Mouse (Mus musculus) gastrocnemius, adult 2 months (tissue): ENCODE results near the gene Aqp12. TPM values are rescaled to one million over a fixed set of nuclear protein-coding genes. Genes with fewer than 3 reads are reported as not detected.

Experiments
- DNase-seq: peaks from one replicate; pipeline ENCODE4 v3.0.0; 2022
- H3K27ac ChIP-seq: fragments of 200-600 bp; 2 replicates; pipeline ENCODE4 v1.8.1; 2022; ENCODE audit warnings: mild to moderate bottlenecking
- H3K4me3 ChIP-seq: fragments of 200-600 bp; 2 replicates; pipeline ENCODE4 v1.8.1; 2022; ENCODE audit warnings: mild to moderate bottlenecking, moderate library complexity
- CTCF ChIP-seq: fragments of 200-600 bp; IDR thresholded peaks from 2 replicates; pipeline ENCODE4 v1.8.1; 2022; ENCODE audit warnings: antibody characterized with exemption, mild to moderate bottlenecking, moderate library complexity
- intact Hi-C: fragments of 180-260 bp; cut with DNase I; formaldehyde crosslinking; loops from one replicate; pipeline ENCODE4 v1.15.1; 2025
- total RNA-seq, 2 experiments: library from RNA; stranded (reverse); gene quantifications; 2 replicates each; pipeline ENCODE4 v1.2.3; 2021

Aqp12 gene
- total RNA-seq, 2 experiments from 2014 or later, result not detected

DNA sequence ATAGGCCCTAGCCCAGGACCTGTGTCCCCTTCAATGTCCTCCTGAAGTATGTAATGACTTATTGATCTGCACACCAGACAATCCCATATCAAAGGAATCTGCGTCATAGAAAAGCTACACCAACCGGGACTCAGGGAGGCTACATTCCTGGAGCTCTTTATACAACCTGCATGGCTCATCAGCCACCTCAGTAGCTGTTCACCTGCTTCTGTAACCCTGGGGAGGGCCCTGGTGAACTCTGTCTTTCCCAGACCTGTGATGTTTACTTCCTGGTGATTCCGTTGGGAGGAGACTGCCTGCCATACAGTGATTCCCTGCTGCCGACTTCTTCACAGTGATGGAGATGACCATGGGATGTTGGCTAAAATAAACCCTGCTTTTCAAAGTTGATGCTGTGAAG is 17.2 kb upstream of the Aqp12 start:
- intact Hi-C loops, result no loop called here

DNA sequence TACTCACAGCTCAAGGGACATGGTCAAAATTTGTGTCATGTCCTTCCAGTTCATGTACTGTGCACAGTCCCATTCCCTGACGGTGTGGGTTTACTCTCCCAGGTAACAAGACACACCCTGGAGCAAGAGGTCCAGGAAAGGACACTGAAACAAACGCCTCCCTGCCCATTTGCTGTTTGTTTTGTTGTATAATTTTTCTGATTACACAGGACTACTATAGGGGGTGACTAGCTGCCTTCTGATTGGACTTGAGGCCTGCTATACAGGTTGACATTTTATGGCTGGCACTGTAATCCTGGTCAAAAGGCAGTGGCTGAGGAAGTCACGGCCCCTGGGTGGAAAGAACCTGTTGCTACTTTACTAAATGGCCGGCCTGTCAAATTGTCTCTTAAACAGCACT is 16.2 kb upstream of the Aqp12 start:
- Histone ChIP-seq H3K4me3 (no peak overlapping the region), H3K27ac (no peak overlapping the region)
- intact Hi-C loops, result no loop called here
- TF ChIP-seq CTCF, result no peak
- no peak for DNase-seq

More for the DNA sequence above, 17.2 kb upstream of the Aqp12 start:
- no peak for TF ChIP-seq CTCF
- no peak overlapping the region for H3K4me3 ChIP-seq
- no peak for DNase-seq
- no peak overlapping the region for H3K27ac ChIP-seq

DNA sequence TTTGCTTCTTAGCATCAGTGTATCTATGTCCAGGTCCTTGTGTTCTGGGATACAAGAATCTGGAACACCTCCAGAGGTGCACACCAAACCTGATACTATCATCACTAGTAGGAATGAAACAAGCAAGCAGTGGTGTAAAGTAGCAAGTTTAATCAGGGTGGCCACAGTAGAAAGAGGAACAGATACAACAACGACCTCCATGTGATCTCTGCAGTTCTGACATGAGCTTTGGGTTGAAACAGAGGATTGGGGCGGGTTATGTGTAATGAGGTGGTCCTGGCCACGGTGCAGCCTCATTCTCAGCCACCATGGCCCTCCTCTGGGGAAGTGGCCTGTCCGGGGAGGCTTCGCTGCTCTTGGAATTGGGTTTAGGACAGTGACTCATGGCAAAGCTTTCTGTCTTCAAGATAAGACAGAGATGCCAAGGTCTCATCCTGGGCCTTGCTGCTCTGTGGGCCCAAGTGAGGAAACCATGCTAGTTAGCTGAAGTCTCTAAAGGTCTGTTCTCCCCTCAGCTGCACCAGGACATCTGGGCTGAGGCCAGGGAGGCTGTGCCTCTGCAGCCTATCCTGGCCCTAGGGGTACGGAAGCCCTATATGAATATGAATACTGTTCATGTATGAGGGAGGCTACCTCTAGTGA is 13.8 kb upstream of the Aqp12 start:
- Histone ChIP-seq H3K4me3 (no peak overlapping the region), H3K27ac (no peak overlapping the region)
- TF ChIP-seq CTCF, result no peak
- no peak for DNase-seq
- intact Hi-C loops, result no loop called here

- intact Hi-C loops, result no loop called here
- Histone ChIP-seq H3K4me3 (no peak overlapping the region), H3K27ac (no peak overlapping the region)
- DNase-seq, result no peak
- no peak for TF ChIP-seq CTCF
Observed at GRCm38 (mm10) chr1:92992880-92993279, 13.3 kb upstream of the Aqp12 start.

DNA sequence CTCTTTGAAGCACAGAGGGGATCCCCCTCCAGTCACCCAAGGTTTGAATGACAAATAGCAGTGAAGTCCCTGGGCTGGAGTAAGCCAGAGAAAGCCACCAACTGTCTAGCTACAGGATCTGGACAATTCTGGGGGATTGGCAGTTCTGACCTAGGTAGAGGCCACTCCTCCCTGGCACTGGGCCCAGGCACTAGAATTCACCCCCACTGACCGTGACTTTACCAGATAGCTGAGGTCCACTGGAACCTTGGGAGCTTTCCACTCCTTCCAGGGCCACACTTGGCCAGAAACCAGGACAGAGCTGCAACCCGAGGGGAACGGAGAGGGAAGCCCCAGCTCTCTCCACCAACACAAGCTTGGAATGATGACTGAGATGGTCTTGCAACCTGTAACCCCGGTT is 3.1 kb downstream of the Aqp12 start:
- TF ChIP-seq CTCF, result no peak
- intact Hi-C loops, result no loop called here
- Histone ChIP-seq H3K4me3 (no peak overlapping the region), H3K27ac (no peak overlapping the region)
- peak; percentile 23 for DNase-seq

GRCm38 (mm10) chr1:93010731-93011130 is 4.6 kb downstream of the Aqp12 start:
- peak; percentile 59 for TF ChIP-seq CTCF
- intact Hi-C loops, result loop anchor here (2.0 kb wide), 1 partner anchor 54 kb away; no protein-coding TSS in a partner anchor
- H3K4me3 ChIP-seq, result no peak overlapping the region
- DNase-seq, result peak; percentile 26
- no peak overlapping the region for H3K27ac ChIP-seq

- Histone ChIP-seq H3K4me3 (no peak overlapping the region), H3K27ac (no peak overlapping the region; the same call in 1 of the 2 replicates)
- TF ChIP-seq CTCF, result no peak
- intact Hi-C loops, result no loop called here
- DNase-seq, result no peak
Observed at GRCm38 (mm10) chr1:93012103-93012585, 6.0 kb downstream of the Aqp12 start.

- H3K27ac ChIP-seq, result no peak overlapping the region
- no peak overlapping the region for H3K4me3 ChIP-seq
- intact Hi-C loops, result no loop called here
Observed at GRCm38 (mm10) chr1:93013367-93013766, 7.2 kb downstream of the Aqp12 start.

GRCm38 (mm10) chr1:93014460-93014859 is 8.3 kb downstream of the Aqp12 start:
- H3K4me3 ChIP-seq, result no peak overlapping the region
- H3K27ac ChIP-seq, result no peak overlapping the region
- intact Hi-C loops, result loop anchor here (2.0 kb wide), 1 partner anchor 66 kb away; no protein-coding TSS in a partner anchor
- DNase-seq, result peak; percentile 75
- peak; percentile 92 for TF ChIP-seq CTCF

More at GRCm38 (mm10) chr1:93013367-93013766, 7.2 kb downstream of the Aqp12 start:
- DNase-seq, result no peak
- TF ChIP-seq CTCF, result no peak

DNA sequence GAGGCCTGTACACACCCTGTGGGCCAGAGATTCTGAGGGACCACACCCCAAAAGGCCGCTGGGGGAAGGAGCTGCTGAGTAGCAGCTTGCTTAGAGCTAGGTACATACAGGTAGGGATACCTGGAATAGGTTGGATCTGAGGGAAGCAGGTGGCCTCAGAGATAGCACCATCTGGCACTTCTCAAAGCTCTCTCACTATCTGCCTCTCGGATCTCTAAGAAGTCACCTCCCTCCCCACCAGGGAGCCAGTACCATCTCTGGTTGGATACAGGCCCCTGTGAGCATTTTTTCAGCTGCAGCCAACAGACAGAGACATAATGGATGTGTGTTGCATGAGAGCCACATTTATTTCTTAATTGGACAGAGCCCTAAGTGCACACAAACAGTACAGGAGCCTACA is 9.0 kb downstream of the Aqp12 start:
- TF ChIP-seq CTCF, result no peak
- intact Hi-C loops, result loop anchor here (2.0 kb wide), 1 partner anchor 66 kb away; no protein-coding TSS in a partner anchor
- H3K4me3 ChIP-seq, result no peak overlapping the region
- no peak for DNase-seq
- H3K27ac ChIP-seq, result no peak overlapping the region

DNA sequence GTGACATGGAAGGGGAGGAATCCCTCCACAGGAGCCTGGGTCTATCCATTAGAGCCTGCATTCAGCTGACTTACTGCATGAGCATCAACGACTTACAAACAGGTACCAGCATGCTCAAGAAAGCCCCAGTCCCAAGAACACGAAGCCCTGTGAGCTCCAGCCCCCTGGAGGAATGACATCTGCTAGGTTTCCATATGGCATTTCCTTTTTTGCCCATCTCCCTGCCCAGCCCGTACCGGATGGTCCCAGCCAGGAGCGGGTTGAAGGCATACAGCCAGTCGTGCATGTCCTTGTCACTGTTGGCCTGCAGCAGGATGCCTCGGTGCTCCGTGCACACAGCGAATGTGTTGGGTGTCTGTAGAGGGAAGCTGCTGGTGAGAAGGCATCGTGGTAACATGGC is 12.6 kb downstream of the Aqp12 start:
- no peak overlapping the region for H3K27ac ChIP-seq
- no peak for TF ChIP-seq CTCF
- no peak overlapping the region for H3K4me3 ChIP-seq
- no peak for DNase-seq
- intact Hi-C loops, result no loop called here

DNA sequence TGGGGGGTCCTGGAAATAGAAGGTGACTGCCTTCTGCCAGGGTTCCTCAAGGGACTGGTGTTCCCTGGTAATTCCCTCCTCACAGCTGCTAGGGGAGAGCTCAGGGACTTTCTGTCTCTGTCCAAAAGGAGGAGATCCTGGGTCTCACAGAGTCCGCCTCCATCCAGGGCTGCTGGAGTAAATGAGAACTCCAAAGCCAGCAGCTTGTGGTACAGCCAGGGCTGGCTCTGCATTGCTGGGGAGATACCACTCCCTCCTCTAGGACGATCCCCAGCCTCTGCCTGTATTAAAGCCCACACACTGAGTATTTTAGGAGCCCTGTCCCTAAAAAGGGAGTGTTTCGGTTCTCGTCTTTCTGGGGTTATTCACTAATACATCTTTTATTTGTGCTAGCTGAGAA is 14.5 kb downstream of the Aqp12 start:
- Histone ChIP-seq H3K27ac (no peak overlapping the region), H3K4me3 (no peak overlapping the region)
- TF ChIP-seq CTCF, result no peak
- no peak for DNase-seq
- intact Hi-C loops, result no loop called here

GRCm38 (mm10) chr1:93026600-93026999 is 20.5 kb downstream of the Aqp12 start:
- Histone ChIP-seq H3K4me3 (no peak overlapping the region), H3K27ac (no peak overlapping the region)
- TF ChIP-seq CTCF, result no peak
- intact Hi-C loops, result no loop called here
- DNase-seq, result no peak

DNA sequence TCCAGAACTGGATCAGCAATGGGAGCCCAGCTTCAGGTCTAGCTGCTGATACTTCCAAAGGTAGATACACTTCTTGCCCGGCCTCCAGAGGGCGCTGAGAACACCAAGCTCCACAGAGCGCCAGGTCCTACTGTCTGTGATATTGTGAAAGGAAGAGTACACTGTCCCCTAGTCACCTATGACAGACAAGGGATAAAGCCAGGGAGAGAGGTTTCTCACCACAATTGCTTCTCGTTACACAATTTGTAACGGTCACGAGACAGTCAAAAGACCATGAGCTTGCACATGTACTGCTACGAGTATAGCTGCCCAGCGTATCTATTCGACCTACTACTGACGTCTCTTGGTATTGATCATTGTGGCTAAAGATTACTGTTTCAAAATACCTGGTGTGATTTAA is 23.3 kb downstream of the Aqp12 start:
- Histone ChIP-seq H3K4me3 (no peak overlapping the region), H3K27ac (no peak overlapping the region)
- TF ChIP-seq CTCF, result no peak
- intact Hi-C loops, result no loop called here
- no peak for DNase-seq
